Mouse (Mus musculus) naive thymus-derived CD4-positive, alpha-beta T cell, adult 2 months (primary cell): Measurements from ENCODE around the gene Hecw2.

Experiments
- DNase-seq: peaks from one replicate; pipeline ENCODE4 v3.0.0-alpha.2; 2011; ENCODE audit warnings: low read depth

Hecw2 gene

GRCm38 (mm10) chr1:54118342-54118973 lies 76.5 kb downstream of the Hecw2 start:
- DNase-seq: no peak

DNA sequence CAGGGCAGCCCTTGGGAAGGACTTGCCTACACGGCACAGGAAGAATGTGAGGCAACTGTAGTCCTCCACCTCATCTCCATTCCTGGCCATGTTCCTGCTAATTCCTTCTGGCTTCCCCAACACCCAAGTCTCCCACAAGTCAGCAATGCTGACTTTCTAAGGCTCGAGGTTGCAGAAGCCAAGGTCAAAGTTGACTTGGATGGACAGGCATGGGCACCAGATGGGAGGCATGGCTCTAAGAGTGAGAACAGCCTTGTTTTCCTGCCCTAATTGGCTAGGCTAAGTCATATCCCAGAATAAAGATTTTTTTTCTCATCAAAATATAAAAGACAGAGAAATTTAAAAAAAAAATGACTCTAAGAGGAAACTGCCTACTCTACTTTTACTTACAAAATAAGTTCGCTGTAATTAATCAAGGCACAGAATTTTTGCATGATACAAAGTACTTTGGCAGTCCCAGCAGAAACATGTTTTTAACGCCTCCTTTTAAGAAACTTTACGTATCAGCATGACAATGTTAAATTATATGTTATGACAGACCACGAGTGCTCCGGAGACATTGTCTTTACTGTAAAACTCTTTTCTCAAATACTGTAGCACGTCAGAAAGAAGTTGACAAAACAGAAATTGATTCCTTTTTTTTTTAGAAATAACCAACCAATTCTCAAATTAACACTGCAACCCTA lies 83.9 kb downstream of the Hecw2 start:
- DNase-seq: no peak

GRCm38 (mm10) chr1:54109255-54109654 lies 85.7 kb downstream of the Hecw2 start:
- DNase-seq: no peak

- DNase-seq: no peak
These were observed 88.2 kb downstream of the Hecw2 start for GRCm38 (mm10) chr1:54106756-54107155.

GRCm38 (mm10) chr1:54079708-54080107 lies 115.3 kb downstream of the Hecw2 start:
- DNase-seq: no peak

- no peak for DNase-seq
These were observed 120.5 kb downstream of the Hecw2 start for GRCm38 (mm10) chr1:54074456-54074855.

GRCm38 (mm10) chr1:54070121-54070520 lies 124.8 kb downstream of the Hecw2 start:
- DNase-seq: no peak

DNA sequence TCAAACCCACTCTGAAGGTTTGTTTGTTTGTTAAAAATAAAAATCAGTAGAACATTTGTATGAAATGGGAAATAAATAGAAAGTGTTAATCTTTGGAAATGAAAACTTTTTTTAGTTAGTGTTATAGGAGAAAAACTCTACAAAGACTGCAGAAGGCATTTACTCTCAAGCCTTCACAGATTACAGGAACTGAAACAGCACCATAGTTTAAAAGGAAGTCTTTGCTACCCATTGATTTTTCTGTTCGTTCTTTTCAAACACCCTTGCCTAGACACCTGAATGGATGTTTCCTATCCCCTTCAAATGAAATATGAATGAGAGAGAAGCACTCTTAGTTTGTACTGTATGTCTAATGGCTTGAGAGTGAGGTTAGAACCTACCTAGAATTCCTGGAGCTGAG lies 126.7 kb downstream of the Hecw2 start:
- DNase-seq: no peak

DNA sequence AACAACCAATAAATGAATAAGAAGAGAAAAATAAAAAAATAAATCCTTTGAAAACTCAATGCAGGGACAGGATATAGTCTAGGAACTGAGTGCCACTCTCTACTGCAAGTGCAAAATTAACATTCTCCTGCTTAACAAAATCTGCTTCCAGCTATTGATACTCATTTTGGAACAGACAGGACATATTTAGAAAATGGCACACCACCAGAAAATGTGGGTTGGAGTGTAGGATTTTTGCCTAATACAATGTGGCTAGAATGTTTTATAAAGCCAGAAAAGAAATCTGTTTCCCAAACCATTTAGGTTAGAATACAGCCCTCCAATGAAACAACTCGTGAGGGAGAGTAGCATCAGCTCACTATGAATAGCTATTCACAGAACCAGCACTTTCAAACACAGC lies 129.5 kb downstream of the Hecw2 start:
- DNase-seq: no peak

GRCm38 (mm10) chr1:54061078-54061477 lies 133.9 kb downstream of the Hecw2 start:
- DNase-seq: no peak

GRCm38 (mm10) chr1:54059731-54060130 lies 135.2 kb downstream of the Hecw2 start:
- no peak for DNase-seq

DNA sequence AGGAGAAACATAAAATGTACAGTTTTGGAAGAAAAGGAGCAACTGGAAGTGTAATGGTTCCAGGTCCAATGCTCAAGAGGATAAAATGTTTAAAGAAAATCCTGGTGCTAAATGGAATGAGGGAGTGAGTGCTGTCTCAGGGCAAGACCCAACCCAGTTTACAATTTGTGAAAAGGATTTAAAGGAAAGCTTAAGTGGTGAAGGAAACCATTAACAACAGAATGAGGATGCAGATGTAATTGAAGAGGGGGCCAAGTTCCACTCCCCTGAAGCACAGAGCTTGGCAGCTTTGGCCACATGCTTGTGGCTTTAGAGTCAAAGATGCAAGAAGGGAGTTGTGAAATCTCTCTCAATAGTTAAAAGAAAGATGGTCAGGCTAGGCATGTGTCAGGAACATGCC lies 142.2 kb downstream of the Hecw2 start:
- no peak for DNase-seq

- DNase-seq: no peak
These were observed 148.0 kb downstream of the Hecw2 start for GRCm38 (mm10) chr1:54046923-54047322.

- peak; percentile 22 for DNase-seq
These were observed 155.9 kb downstream of the Hecw2 start for GRCm38 (mm10) chr1:54039062-54039461.

GRCm38 (mm10) chr1:54017686-54018085 lies 177.3 kb downstream of the Hecw2 start:
- no peak for DNase-seq

GRCm38 (mm10) chr1:54015739-54016138 lies 179.2 kb downstream of the Hecw2 start:
- no peak for DNase-seq

DNA sequence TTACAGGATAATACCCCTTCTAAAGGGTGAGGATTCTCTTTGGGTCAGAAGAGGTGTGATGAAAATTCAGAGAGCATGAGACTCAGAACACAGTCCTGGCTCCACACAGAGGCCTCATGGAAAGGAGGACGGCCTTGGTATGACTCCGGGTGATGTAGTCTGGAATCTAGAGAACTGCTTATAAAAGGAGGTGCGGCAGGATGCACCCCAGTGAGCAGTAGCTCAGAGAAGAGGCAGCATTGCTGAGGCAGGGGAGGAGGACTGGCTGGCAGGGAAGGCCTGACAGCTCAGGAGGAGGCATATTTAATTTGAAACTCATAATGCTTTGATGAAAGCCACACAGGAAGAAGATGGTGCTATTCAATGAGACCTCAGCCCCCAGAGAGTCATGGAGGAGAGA lies 182.6 kb downstream of the Hecw2 start:
- DNase-seq: no peak

DNA sequence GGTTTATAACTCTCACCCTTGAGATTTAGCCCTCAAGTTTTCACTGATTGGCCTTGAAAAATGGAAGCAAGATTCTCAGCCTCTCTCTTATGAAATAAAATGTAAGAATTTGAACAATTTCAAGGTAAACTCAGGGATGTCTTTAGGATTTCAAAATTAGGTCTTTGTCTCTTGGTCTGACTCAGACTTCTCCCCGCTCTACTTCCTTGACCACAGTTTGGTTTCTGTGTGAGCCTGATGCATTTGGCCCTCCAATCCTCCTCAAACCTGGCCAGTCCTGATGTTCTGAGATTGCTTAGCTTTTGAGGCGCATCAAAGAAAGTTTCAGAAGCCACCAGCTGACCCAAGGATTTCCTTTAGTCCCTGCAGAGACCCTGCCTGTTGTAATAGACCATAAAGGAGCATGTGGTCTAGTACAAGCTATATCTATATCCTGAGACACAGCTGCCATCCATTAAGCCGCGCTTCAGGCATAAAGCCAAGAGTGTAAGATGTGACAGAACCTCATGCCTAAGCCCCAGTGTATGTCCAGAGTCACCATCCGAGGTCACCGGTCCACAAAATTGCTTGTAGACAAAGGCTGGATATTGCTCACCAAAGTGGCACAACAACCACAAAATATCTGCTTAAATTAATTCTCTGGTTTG lies 185.4 kb downstream of the Hecw2 start:
- DNase-seq: no peak

- DNase-seq: no peak
These were observed 189.0 kb downstream of the Hecw2 start for GRCm38 (mm10) chr1:54005860-54006386.

- no peak for DNase-seq
These were observed 191.7 kb downstream of the Hecw2 start for GRCm38 (mm10) chr1:54003288-54003687.

DNA sequence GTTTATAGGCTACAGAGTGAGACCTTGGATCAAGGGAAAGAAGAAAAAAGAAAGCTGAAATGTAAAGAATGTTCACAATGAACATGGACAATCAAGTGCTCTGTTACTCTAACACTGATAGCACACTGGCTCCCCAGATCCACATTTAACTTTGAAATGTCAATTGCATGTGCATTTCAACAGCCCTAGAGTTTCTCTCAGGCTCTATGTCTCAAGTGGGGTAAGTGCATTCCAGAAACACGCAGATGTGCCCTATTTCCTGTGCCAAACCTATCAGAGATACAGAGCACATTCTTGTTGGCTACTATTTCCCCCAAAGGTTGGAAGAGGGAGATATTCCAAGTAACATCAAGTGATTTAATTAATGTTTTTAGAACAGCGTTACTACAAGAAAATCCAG lies 192.9 kb downstream of the Hecw2 start:
- no peak for DNase-seq

DNA sequence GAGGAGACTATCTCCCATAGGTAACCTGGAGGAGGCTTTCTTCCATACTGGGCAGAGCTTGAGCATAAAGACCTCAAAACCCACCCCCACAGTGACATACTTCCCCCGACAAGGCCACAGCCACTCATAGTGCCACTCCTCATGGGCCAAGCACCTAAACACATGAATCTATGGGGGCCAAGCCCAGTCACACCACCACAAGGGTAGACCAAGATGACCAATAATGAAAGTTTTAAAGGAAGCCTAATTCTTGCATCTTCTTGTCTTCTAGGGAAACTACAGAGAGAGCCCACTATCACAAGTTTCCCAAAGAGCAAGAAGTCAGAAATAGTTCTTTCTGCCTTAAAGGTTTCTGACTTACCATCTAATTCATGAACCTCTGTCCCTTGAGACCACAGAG lies 197.7 kb downstream of the Hecw2 start:
- no peak for DNase-seq

DNA sequence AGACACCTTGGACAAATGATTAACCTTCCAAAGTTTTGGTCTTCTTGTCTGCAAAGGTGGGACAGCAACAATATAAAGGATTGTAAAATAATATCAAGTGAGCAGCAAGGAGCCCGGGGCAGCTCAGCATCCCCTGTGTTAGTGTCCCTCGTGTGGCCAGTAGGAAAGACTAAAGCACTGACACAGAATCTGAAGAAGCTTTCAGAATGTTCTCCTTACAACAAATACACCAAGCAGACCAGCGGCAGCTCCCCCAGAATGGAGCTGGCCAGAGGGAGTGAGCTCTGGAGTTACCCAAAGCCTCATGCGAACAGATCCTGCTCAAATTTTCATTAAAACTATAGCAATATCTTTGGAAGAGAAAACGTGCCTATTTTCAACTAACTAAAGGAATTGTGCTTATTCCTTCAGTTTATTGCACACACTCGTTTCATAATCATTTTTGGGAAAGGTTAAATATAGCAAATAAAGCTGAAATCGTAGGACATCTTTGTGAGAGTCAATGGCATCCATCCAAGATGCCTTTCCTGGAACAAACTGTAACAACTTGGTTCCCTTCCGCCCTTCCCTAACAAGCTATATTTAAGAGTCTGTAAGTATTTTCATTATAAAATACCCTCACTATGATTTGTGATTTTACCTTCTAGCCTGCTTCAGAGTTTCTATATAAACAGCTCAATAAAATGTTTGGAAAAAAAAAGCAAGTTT lies 208.6 kb downstream of the Hecw2 start:
- no peak for DNase-seq
